Mouse (Mus musculus) spleen, adult 2 months (tissue): ENCODE results near the gene Hoxa3.

Source experiments
- CTCF ChIP-seq: fragments of 200-500 bp; IDR thresholded peaks from 2 replicates; pipeline ENCODE4 v1.5.1; 2011; ENCODE audit warnings: mild to moderate bottlenecking, inconsistent platforms; ENCODE audit not compliant: insufficient read depth, insufficient read length, insufficient replicate concordance; ENCODE audit errors: extremely low read depth
- POLR2A ChIP-seq: fragments of 200-500 bp; IDR thresholded peaks from 2 replicates; pipeline ENCODE4 v1.6.1; 2011; ENCODE audit warnings: low read depth, low read length, inconsistent platforms

- TF ChIP-seq POLR2A (no peak), CTCF (no peak)
Observed at GRCm38 (mm10) chr6:52205221-52205620, 7.9 kb downstream of the Hoxa3 start.
